Mouse (Mus musculus): ENCODE results near the gene Gpr83.

DNA sequence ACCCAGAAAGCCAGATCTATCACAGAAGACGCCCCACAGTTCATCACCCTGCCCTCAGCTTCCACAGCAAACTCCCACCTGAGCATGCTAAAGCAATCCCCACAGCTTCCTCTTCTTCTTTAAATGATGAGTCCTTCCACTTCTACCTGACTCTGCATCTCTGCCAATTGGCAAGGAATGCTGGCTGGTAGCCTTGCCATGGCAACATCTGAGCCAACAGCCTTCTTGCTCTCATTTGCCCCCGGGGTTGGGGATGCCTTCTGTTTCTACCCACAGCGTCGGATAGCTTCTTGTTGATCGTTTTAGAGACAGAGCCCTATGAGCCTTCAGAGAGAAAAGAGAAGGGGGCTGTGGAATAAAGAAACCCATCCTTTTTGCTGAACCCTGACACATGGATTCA, 31.9 kb downstream of the Gpr83 start:
- no peak for TF ChIP-seq POLR2A (IDR thresholded peaks at IDR 0.05; ENCODE audit: low read depth, low read length)
- TF ChIP-seq CTCF (IDR thresholded peaks at IDR 0.05; ENCODE audit: extremely low read depth, insufficient read length, insufficient replicate concordance, low read depth, low read length) = no peak

All from small intestine, adult 2 months (tissue).